Mouse (Mus musculus): Measurements from ENCODE around the gene Tpcn2.

Gene Tpcn2

GRCm38 (mm10) chr7:145298666-145299490 lies 15.1 kb upstream of the Tpcn2 start:
- DNase-seq, result no peak

GRCm38 (mm10) chr7:145293859-145294258 lies 10.0 kb upstream of the Tpcn2 start:
- peak; percentile 13 for DNase-seq

GRCm38 (mm10) chr7:145292726-145293125 lies 8.9 kb upstream of the Tpcn2 start:
- no peak for DNase-seq

DNA sequence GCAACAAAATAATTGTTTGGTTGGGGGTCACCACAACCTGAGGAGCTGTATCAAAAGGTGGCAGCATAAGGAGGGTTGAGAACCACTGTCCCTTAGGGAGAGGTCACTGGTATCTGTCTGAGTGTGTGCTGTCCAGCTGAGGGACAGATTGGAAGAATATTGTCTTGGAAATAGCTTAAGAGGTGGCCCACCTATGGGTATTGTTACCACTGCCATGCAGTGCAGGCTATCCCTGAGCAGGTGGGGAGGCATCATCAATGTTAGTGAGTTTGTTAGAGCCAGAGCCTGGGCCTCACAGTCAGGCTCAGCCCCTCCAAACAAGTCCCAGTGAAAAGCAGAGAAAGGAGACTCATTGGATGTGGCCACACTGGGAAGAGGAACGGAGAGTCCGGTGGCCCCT lies 8.0 kb upstream of the Tpcn2 start:
- DNase-seq, result no peak

DNA sequence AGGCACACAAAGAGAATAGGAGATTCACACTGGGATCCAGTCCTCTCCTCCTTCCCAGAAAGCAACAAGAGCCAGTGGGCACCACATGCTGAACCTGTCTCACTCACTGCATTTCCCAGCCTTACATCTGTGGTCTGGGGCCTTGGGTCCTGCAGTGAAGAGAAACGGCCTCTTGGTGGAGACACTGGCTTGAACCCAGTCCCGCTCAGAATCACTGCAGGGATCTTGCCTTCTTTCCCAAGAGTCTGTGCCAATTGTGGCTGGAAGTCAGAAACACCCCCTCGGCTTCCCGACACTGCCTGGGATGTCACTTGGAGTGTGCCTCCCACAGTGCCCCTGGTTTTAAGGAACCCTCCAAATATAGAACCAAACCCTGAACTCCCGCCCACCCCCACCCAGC lies 5.5 kb upstream of the Tpcn2 start:
- no peak for DNase-seq

GRCm38 (mm10) chr7:145287410-145287809 lies 3.6 kb upstream of the Tpcn2 start:
- DNase-seq, result no peak

DNA sequence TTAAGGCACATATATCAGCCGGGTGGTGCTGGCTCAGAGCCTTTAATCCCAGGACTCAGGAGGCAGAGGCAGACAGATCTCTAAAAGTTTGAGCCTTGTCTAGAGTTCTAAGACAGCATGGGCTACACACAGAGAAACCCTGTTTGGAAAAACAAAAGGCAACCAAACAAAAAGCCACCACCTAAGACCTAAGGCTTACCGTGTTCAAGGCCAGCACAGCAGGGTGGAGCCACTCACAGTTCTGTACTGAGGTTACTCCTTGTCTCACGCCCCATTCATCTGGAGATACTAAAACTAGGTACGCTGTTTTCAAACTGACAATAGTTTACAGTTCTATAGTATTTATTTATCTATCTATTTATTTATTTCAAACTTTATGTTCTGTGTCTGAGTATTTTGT lies 1.7 kb upstream of the Tpcn2 start:
- DNase-seq, result no peak

- DNase-seq, result no peak
Measured at GRCm38 (mm10) chr7:145284293-145284692, 482 bp upstream of the Tpcn2 start.

GRCm38 (mm10) chr7:145283041-145283440 lies 770 bp downstream of the Tpcn2 start:
- DNase-seq, result no peak

DNA sequence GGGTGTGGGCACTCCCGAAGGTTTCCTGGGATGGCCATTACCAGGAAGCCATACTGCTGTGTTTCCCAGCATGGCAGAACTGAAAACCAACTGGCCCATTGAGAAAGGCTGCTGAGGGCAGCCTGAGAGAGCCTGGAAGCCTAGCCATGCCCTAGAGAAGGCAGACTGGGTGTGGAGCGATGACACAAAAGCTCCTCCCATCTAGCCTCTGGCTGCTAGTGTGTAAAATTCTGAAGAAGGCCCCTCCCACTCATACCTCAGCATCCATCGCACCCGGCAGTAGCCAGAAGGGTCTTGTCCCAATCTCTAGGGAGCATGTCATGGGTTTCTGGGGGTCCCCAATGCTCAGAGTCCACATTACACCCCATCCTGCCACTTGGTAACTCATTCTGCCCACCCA lies 2.4 kb downstream of the Tpcn2 start:
- no peak for DNase-seq

DNA sequence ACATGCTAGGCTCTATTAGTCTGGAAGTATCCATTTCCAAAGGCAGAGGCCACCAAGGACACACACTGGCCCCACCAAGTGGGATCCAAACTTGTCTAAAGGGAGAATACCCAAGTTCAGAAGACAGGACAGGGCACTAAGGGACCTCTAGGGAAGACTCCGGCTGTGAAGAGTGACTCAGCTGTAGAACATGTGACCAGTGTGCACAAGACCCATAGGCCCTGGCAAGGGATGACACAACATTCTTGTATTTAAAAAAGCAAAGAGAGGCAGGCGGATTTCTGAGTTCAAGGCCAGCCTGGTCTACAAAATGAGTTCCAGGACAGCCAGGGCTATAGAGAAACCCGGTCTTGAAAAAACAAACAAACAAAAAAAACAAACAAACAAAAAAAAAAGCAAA lies 8.3 kb downstream of the Tpcn2 start:
- no peak for DNase-seq

GRCm38 (mm10) chr7:145270955-145271354 lies 12.9 kb downstream of the Tpcn2 start:
- DNase-seq, result no peak

DNA sequence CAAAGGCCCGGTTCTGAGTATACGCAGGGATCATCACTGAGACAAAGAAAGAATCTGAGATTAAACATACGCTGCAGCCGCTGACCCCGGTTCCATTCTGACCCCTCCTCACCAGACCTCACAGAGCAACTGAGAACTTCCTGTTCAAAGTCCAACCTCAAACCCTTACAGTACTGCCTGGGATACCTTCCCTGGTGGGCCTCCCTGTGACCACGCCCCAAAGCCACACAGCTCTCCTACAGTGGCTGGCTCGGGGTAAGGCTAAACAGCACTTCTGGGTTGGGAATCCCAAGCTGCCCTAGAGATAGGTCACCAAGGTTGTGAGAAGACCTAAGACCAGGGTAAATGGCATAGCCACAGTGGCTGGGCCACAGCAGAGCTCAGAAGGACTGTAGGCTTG lies 14.9 kb downstream of the Tpcn2 start:
- DNase-seq, result no peak

DNA sequence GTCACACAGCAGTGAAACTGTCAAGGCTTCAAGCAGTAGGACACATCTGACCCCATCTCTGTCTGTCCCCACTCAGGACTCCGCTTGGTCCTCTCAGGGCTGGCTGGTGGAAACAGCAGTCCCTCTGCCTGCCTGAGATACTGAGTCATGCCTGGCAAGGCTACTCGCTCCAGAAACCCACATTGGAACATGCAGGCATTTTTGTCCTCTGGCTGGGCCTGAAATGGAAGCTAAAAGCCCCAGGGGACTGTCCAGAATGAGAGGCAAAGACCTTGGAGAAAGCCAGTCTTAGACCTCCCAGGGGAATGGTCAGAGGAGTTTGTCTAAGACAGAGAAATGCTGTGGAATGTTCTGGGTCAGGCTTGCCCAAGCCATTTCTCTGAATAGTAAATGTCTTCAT lies 17.8 kb downstream of the Tpcn2 start:
- no peak for DNase-seq

- no peak for DNase-seq
Measured at GRCm38 (mm10) chr7:145264202-145264601, 19.6 kb downstream of the Tpcn2 start.

- no peak for DNase-seq
Measured at GRCm38 (mm10) chr7:145256092-145256491, 27.7 kb downstream of the Tpcn2 start.

DNA sequence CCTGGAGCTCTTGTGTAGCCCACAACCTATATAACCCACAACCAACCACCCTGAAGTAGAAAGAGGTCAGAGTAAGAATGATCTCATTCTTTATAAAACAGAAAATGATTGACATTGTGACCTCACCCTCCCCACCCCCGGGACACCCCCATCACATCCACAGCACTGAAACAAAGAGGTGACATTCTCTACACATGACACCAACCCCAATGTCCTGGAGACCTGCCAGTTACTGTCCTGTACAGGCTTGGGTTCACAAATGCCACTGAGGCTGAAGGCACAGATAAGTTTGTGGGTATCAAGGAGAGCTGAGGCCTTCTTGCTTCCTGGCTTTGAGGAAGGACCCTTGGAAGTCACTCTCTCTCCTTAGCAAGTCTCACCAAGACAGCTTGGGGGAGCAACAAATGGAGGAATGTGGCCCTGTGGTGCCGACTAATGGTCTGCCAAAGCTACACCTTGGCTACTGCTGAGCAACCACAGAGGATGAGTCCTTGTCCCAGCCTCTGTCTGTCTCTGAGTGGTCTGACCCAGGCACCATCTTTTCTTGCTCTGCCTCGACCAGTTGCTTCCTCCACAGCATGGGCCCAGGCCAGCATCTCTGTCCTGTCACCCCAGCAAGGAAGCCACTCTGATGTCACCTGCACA lies 29.7 kb downstream of the Tpcn2 start:
- DNase-seq, result no peak

DNA sequence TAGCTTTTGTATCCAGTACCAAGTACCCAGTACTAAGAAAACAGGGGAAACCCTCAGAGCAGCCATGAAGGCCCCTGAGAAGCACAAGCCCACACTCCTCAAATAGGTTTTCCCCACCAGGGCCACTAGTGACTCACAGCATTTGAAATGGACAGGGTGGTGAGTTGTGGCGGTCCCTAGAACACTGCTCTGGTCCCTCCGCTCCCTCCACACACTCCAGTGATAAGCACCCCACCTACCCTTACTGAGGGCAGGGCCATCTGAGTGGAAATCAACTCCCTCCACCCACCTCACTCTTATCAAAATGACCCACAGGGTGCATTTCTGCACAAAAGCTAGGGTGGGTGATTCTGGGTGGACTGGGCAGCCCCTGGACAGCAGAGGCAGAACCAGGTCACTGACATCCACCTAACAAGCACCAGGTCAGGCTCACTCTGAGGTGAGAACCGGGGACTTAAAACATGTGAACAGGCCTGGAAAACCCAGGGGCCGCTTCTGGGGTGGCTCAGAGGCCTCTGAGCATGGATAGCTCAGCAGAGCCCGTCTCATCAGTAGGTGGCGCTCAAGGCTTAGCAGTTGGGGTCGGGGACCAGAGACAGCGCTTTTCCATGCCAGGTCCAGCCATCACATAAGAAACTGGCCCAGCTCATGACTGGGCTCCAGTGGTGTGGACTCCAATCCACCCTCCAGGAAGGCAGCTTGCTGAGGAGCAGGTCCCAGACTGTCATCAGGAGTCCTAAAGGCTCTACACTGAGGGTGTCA lies 30.9 kb downstream of the Tpcn2 start:
- DNase-seq, result peak; percentile 68

DNA sequence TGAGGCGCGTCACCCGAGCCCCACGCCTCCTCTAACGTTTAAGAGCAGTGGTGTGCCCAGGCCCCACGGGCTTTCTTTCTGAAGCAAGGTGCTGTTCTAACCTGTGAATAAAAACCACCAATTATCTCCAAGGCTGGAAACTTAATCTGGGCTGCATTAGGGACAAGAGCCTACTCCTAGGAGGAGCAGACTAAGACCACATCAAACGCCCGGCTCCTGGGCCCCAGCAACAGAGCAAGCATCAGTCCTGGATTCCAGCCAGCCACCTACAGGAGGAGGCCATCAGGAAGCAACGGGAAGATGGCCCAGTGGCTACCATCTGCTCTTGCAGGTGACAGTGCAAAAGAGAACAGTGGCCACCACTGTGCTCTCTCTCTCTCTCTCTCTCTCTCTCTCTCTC lies 33.6 kb downstream of the Tpcn2 start:
- DNase-seq, result no peak

GRCm38 (mm10) chr7:145248911-145249310 lies 34.9 kb downstream of the Tpcn2 start:
- DNase-seq, result no peak

DNA sequence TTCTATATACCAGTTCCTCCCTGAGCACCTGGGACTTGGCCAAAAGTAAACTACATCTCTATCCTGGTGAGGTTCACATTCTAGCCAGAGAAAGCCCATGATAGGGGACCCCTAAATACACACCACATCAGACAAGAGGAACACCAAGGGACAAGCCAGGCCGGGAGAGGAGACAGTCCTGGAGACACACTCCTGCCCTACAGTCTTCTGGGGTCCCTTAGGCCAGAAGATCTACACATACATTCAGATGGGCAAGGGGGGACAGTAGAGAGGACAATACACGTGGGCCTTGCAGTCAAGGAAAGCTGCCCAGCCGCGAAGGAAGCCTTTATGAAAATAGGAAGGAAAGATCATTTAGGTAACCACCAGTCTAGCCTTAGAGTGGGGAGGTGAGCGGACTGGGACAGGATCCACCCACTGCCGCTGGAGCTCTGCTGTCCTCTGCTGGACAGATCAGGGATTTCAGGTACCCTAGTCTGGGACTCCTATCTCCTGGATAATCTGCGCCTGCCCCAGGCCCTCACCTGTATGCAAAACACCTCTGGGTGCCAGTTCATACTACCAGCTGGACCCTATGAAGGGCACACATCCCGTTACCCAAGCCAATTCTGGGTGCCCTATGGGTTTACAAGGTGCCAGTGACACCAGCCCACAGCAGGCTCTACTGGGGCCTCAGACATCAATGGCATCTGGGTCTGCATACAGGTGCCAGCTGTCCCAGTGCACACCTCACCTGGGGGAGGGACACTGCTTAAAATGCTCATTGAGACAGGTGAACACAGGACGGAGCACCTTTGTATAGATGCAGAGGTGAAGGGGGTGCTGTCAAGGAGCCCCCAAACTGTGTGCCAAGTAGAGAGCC lies 40.7 kb downstream of the Tpcn2 start:
- DNase-seq, result peak; percentile 75

DNA sequence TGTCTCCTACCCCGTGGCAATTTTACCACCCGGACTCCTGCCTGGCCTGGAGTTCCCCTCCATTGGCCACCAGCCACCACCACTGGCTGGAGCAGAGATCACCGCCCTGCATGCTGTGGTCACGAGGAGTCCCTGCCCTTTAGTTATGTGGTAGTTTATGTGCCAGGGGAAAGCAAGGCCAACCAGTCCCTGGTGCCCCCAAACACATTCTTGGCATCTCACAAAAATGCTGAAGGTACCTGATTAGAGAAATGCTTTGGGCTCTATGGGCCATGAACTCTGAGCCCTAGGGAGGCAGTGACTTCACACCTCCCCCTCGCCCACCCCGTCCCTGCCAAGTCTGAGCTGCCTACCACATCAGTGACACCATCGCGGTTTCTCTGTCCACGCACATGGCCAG lies 41.8 kb downstream of the Tpcn2 start:
- DNase-seq, result no peak

DNA sequence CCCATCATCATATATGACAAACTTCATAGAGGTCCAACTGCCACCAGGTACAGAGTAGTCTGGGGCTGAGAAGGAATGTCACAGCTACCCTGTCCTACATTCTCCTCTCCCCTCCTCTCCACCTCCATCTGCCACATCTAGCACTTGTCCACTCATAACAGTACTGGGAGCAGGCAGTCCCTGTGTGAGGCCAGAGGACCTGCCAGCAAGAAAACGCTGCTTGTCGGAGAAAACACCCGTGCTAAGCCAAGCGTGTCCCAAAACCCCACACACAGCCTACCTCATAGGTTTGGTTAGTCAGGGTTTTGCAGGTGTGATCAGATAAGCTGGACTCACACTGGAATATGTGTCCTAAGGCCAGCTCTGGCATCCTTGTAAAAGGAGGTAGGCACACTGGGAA lies 42.9 kb downstream of the Tpcn2 start:
- no peak for DNase-seq
